8 mouse cellular contexts compared by ENCODE assay signal in genomic region chr2:131262680-131263670, GRCm38 (mm10). TPM values are rescaled to one million over a fixed set of nuclear protein-coding genes. Genes with fewer than 3 reads are reported as not detected.
DNase-seq lines count a peak whose midpoint lies in the region; ATAC-seq and TF ChIP-seq lines count a peak whose summit lies in the region.

No protein-coding gene starts in this region.

- TF ChIP-seq CTCF in gastrocnemius, adult 2 months (IDR thresholded peaks at IDR 0.05): peak; percentile 3; the same call in 1 of the 2 replicates
- no peak for TF ChIP-seq CTCF in CH12.LX (conservative IDR thresholded peaks at IDR 0.05 in 1 of 2, IDR thresholded peaks at IDR 0.05 in 1 of 2; ENCODE audit: low read depth in 2 of 2, low read length in 2 of 2)

- peaks cover 0 to 17% of the 10 kb centered on the region in 2 experiments for H3K36me3 ChIP-seq in CH12.LX (replicated peaks in 1 of 2; ENCODE audit: control insufficient read depth in 1 of 2, insufficient read depth in 1 of 2, low read length in 1 of 2)
- no peaks in the 10 kb centered on the region for H3K36me3 ChIP-seq in embryonic facial prominence, embryonic 11.5 days (replicated peaks; ENCODE audit: control insufficient read depth, insufficient read depth, low read depth, low read length)
- H3K36me3 ChIP-seq in hindbrain, embryonic 13.5 days: no peaks in the 10 kb centered on the region
- H3K36me3 ChIP-seq in stomach, embryonic 16.5 days (ENCODE audit: control insufficient read depth, insufficient read depth, low read length): no peaks in the 10 kb centered on the region

- TF ChIP-seq EP300 in CH12.LX (IDR thresholded peaks at IDR 0.05; ENCODE audit: low read length): no peak; the same call in 1 of the 2 replicates

- no peak for DNase-seq in gastrocnemius, adult 2 months
- DNase-seq in gastrocnemius, adult 8-10 months (ENCODE audit: low spot score in 2 of 2): no peak
- DNase-seq in CH12.LX (ENCODE audit: extremely low read depth): peak; percentile 75
- peak; percentile 60 for DNase-seq in embryonic facial prominence, embryonic 11.5 days (ENCODE audit: low spot score)
- peak; percentile 73 for DNase-seq in lung, postnatal 10 days
- DNase-seq in Muller cell, postnatal 12 days (ENCODE audit: inconsistent ontology term): no peak

- peaks cover 37% of the 10 kb centered on the region for H3K79me2 ChIP-seq in CH12.LX (replicated peaks; ENCODE audit: control insufficient read depth, extremely low read depth, insufficient read depth, poor library complexity, severe bottlenecking)

- no peak for TF ChIP-seq RAD21 in CH12.LX (IDR thresholded peaks at IDR 0.05; ENCODE audit: low read depth, low read length)

- peak overlapping the region; percentile 97 for H3K27ac ChIP-seq in gastrocnemius, adult 2 months
- H3K27ac ChIP-seq in CH12.LX (ENCODE audit: insufficient read depth, low read depth): peak overlapping the region; percentile 74
- H3K27ac ChIP-seq in embryonic facial prominence, embryonic 11.5 days (replicated peaks; ENCODE audit: low read depth, low read length): peak overlapping the region; percentile 98
- H3K27ac ChIP-seq in hindbrain, embryonic 13.5 days: peak overlapping the region; percentile 99
- H3K27ac ChIP-seq in stomach, embryonic 16.5 days (ENCODE audit: low read length): peak overlapping the region; percentile 99

- under 1% methylated on average over 56 of the region's 59 CpGs for WGBS in embryonic facial prominence, embryonic 11.5 days
- under 1% methylated on average over 50 of the region's 59 CpGs for WGBS in hindbrain, embryonic 13.5 days
- WGBS in stomach, embryonic 16.5 days: 1% methylated on average over 57 of the region's 59 CpGs

- H3K4me1 ChIP-seq in CH12.LX (ENCODE audit: control insufficient read depth in 1 of 2, insufficient read depth in 2 of 2): peaks cover 6 to 27% of the 10 kb centered on the region in 2 experiments
- no peaks in the 10 kb centered on the region for H3K4me1 ChIP-seq in embryonic facial prominence, embryonic 11.5 days (ENCODE audit: control insufficient read depth, insufficient read depth, low read length)
- H3K4me1 ChIP-seq in hindbrain, embryonic 13.5 days (replicated peaks): peaks cover 36% of the 10 kb centered on the region
- peaks cover 21% of the 10 kb centered on the region for H3K4me1 ChIP-seq in stomach, embryonic 16.5 days (ENCODE audit: control insufficient read depth, insufficient read depth, low read length)

- in situ Hi-C loops in CH12.LX (cut with MboI; ENCODE audit: low pct_ligation_motif_present, low pct_unique_long_range_greater_than_20kb, low sequenced_read_pairs): loop anchor here (25.0 kb wide), 1 partner anchor 249 kb away; no protein-coding TSS in a partner anchor

- no peaks in the 10 kb centered on the region for H3K9me3 ChIP-seq in CH12.LX (replicated peaks; ENCODE audit: low read length)
- H3K9me3 ChIP-seq in embryonic facial prominence, embryonic 11.5 days (replicated peaks; ENCODE audit: control insufficient read depth, low read length): no peaks in the 10 kb centered on the region
- no peaks in the 10 kb centered on the region for H3K9me3 ChIP-seq in hindbrain, embryonic 13.5 days
- H3K9me3 ChIP-seq in stomach, embryonic 16.5 days (replicated peaks; ENCODE audit: control insufficient read depth, low read length): no peaks in the 10 kb centered on the region

- intact Hi-C loops in gastrocnemius, adult 2 months (cut with DNase I): loop anchor here (1.0 to 2.0 kb wide), 2 partner anchors 90 to 153 kb away; partner anchors contain the start of gene Rnf24

- H3K4me2 ChIP-seq in CH12.LX (ENCODE audit: insufficient read depth, low read depth, poor library complexity, severe bottlenecking): peak overlapping the region; percentile 79
- H3K4me2 ChIP-seq in embryonic facial prominence, embryonic 11.5 days (ENCODE audit: low read depth, low read length): peak overlapping the region; percentile 54
- peak overlapping the region; percentile 81 for H3K4me2 ChIP-seq in hindbrain, embryonic 13.5 days
- peak overlapping the region; percentile 66 for H3K4me2 ChIP-seq in stomach, embryonic 16.5 days (ENCODE audit: low read depth, low read length)

- H3K4me3 ChIP-seq in gastrocnemius, adult 2 months: peak overlapping the region; percentile 93
- peak overlapping the region; percentile 75 to 82 (median 76) for H3K4me3 ChIP-seq in CH12.LX (replicated peaks in 1 of 3; ENCODE audit: low read depth in 2 of 3, low read length in 2 of 3, poor library complexity in 1 of 3)
- H3K4me3 ChIP-seq in embryonic facial prominence, embryonic 11.5 days (ENCODE audit: low read depth, low read length): peak overlapping the region; percentile 85
- peak overlapping the region; percentile 84 for H3K4me3 ChIP-seq in hindbrain, embryonic 13.5 days
- H3K4me3 ChIP-seq in stomach, embryonic 16.5 days (replicated peaks; ENCODE audit: low read length): peak overlapping the region; percentile 85

- no peaks in the 10 kb centered on the region for H3K27me3 ChIP-seq in CH12.LX (replicated peaks)
- no peaks in the 10 kb centered on the region for H3K27me3 ChIP-seq in embryonic facial prominence, embryonic 11.5 days (ENCODE audit: control insufficient read depth, insufficient read depth, low read length)
- H3K27me3 ChIP-seq in hindbrain, embryonic 13.5 days: no peaks in the 10 kb centered on the region
- no peaks in the 10 kb centered on the region for H3K27me3 ChIP-seq in stomach, embryonic 16.5 days (ENCODE audit: control insufficient read depth, insufficient read depth, low read length)

- dilution Hi-C loops in CH12.LX (cut with MboI; ENCODE audit: extremely low pct_ligation_motif_present, extremely low pct_unique_long_range_greater_than_20kb, low sequenced_read_pairs): no loop called here

- peak; percentile 82 for ATAC-seq in embryonic facial prominence, embryonic 11.5 days (replicated peaks; ENCODE audit: insufficient number of reproducible peaks, low FRiP score, low TSS enrichment, low read depth)
- peak; percentile 75 for ATAC-seq in hindbrain, embryonic 13.5 days (ENCODE audit: low FRiP score)
- peak; percentile 78 for ATAC-seq in stomach, embryonic 16.5 days (ENCODE audit: insufficient read depth, low FRiP score)

- no peak for TF ChIP-seq POLR2A in CH12.LX (IDR thresholded peaks at IDR 0.05; ENCODE audit: low read depth, low read length)

- peak overlapping the region; percentile 96 for H3K9ac ChIP-seq in CH12.LX (ENCODE audit: insufficient read depth, low read depth)
- H3K9ac ChIP-seq in embryonic facial prominence, embryonic 11.5 days (replicated peaks; ENCODE audit: low read length): peak overlapping the region; percentile 95
- peak overlapping the region; percentile 92 for H3K9ac ChIP-seq in hindbrain, embryonic 13.5 days
- peak overlapping the region; percentile 98 for H3K9ac ChIP-seq in stomach, embryonic 16.5 days (ENCODE audit: low read length)

TF ChIP-seq in CH12.LX, 34 proteins besides CTCF, POLR2A, EP300 and RAD21 (continues in another document):
- TF ChIP-seq NELFE (IDR thresholded peaks at IDR 0.05; ENCODE audit: low read depth, low read length) (no peak), NRF1 (IDR thresholded peaks at IDR 0.05; ENCODE audit: low read depth, low read length) (no peak), UBTF (IDR thresholded peaks at IDR 0.05; ENCODE audit: low read depth, low read length) (peak; percentile 98), BHLHE40 (IDR thresholded peaks at IDR 0.05; ENCODE audit: low read depth, low read length) (0 out of 2 replicates have a peak, but pooled peaks have one; percentile 3), MEF2A (IDR thresholded peaks at IDR 0.05; ENCODE audit: borderline replicate concordance, low read depth, low read length) (no peak), MAZ (IDR thresholded peaks at IDR 0.05; ENCODE audit: low read depth, low read length) (peak; percentile 33; the same call in 1 of the 2 replicates), ZNF384 (IDR thresholded peaks at IDR 0.05; ENCODE audit: low read depth, low read length) (peak; percentile 41), RCOR1 (conservative IDR thresholded peaks at IDR 0.05; ENCODE audit: low read depth, low read length) (0 out of 2 replicates have a peak, but pooled peaks have one; percentile 8), ETS1 (conservative IDR thresholded peaks at IDR 0.05; ENCODE audit: low read depth, low read length) (no peak; the same call in 1 of the 2 replicates), MXI1 (IDR thresholded peaks at IDR 0.05; ENCODE audit: low read depth, low read length) (0 out of 2 replicates have a peak, but pooled peaks have one; percentile 2), HCFC1 (IDR thresholded peaks at IDR 0.05; ENCODE audit: low read depth, low read length) (0 out of 2 replicates have a peak, but pooled peaks have one; percentile 9)

RNA-seq across cellular contexts. Expression of gene Pank2, which starts 0.7 kb away (rescaled TPM):
- total RNA-seq in gastrocnemius, adult 2 months (2021): 10 to 100 TPM; 22.2 to 24.6 TPM
- total RNA-seq in gastrocnemius, adult 8-10 months (2022): 10 to 100 TPM; 18.9 to 25.4 (median 23.8) TPM
- total RNA-seq in CH12.LX (2012; rRNA removed) (16.6 and 19.0 TPM in 2 replicates), CH12.LX (2014; rRNA removed) (25.6 and 28.6 TPM in 2 replicates)
- 34.7 and 43.2 TPM in 2 replicates for polyA plus RNA-seq in CH12.LX (2012; ENCODE audit: insufficient read length, low read depth)
- 60.6 and 68.0 TPM in 2 replicates for polyA plus RNA-seq in embryonic facial prominence, embryonic 11.5 days (2014; fragmentation: Nextera tagmentation; extraction: Ambion mirVana)
- polyA plus RNA-seq in hindbrain, embryonic 13.5 days (2015; fragmentation: Nextera tagmentation; extraction: Ambion mirVana): 28.4 and 30.9 TPM in 2 replicates
- polyA plus RNA-seq in stomach, embryonic 16.5 days (2015; fragmentation: Nextera tagmentation; extraction: Ambion mirVana): 24.2 and 25.0 TPM in 2 replicates

RNA-seq across cellular contexts. Expression of gene Mavs, which starts 29.1 kb away (rescaled TPM):
- 10 to 100 TPM; 40.0 to 56.9 TPM for total RNA-seq in gastrocnemius, adult 2 months (2021)
- total RNA-seq in gastrocnemius, adult 8-10 months (2022): 10 to 100 TPM; 39.9 to 46.3 (median 43.4) TPM
- total RNA-seq in CH12.LX (2012; rRNA removed): 25.6 and 25.9 TPM in 2 replicates
- total RNA-seq in CH12.LX (2014; rRNA removed): 18.5 and 18.6 TPM in 2 replicates
- polyA plus RNA-seq in CH12.LX (2012; ENCODE audit: insufficient read length, low read depth): 26.8 and 34.5 TPM in 2 replicates
- polyA plus RNA-seq in embryonic facial prominence, embryonic 11.5 days (2014; fragmentation: Nextera tagmentation; extraction: Ambion mirVana): 13.3 and 14.3 TPM in 2 replicates
- polyA plus RNA-seq in hindbrain, embryonic 13.5 days (2015; fragmentation: Nextera tagmentation; extraction: Ambion mirVana): 6.7 and 6.9 TPM in 2 replicates
- polyA plus RNA-seq in stomach, embryonic 16.5 days (2015; fragmentation: Nextera tagmentation; extraction: Ambion mirVana): 23.7 and 29.3 TPM in 2 replicates

RNA-seq across cellular contexts. Expression of gene Ap5s1, which starts 56.1 kb away (rescaled TPM):
- 10 to 100 TPM; 15.6 to 21.0 TPM for total RNA-seq in gastrocnemius, adult 2 months (2021)
- total RNA-seq in gastrocnemius, adult 8-10 months (2022): 10 to 100 TPM; 10.7 to 21.6 (median 18.7) TPM
- total RNA-seq in CH12.LX (2012; rRNA removed) (9.1 and 10.4 TPM in 2 replicates), CH12.LX (2014; rRNA removed) (19.8 and 22.5 TPM in 2 replicates)
- 8.1 and 9.9 TPM in 2 replicates for polyA plus RNA-seq in CH12.LX (2012; ENCODE audit: insufficient read length, low read depth)
- 22.6 and 23.8 TPM in 2 replicates for polyA plus RNA-seq in embryonic facial prominence, embryonic 11.5 days (2014; fragmentation: Nextera tagmentation; extraction: Ambion mirVana)
- polyA plus RNA-seq in hindbrain, embryonic 13.5 days (2015; fragmentation: Nextera tagmentation; extraction: Ambion mirVana): 31.0 and 35.8 TPM in 2 replicates
- polyA plus RNA-seq in stomach, embryonic 16.5 days (2015; fragmentation: Nextera tagmentation; extraction: Ambion mirVana): 25.7 and 26.4 TPM in 2 replicates

Comparison
In these comparisons a context has a peak if more than half of its experiments do, and no peak if none do; other contexts are left out.
1. DNase-seq: peak in CH12.LX (single experiment), embryonic facial prominence, embryonic 11.5 days (single experiment) and lung, postnatal 10 days (single experiment); none in gastrocnemius, adult 2 months (single experiment), gastrocnemius, adult 8-10 months (0 of 2) and Muller cell, postnatal 12 days (single experiment).
2. Peak in every context shown above with its lines, with median percentiles within 50 percentile points of each other: H3K27ac ChIP-seq, H3K4me3 ChIP-seq, H3K4me2 ChIP-seq, H3K9ac ChIP-seq and ATAC-seq.